Mouse (Mus musculus) spleen, postnatal 36 days (tissue): ENCODE measurements around the gene Dlg4.

Source experiments
- DNase-seq, 2 experiments: peaks; one replicate each; pipeline ENCODE4 v3.0.0; 2022; ENCODE audit warnings: low spot score in 2 of 2, mixed read lengths in 1 of 2

Dlg4 gene

GRCm38 (mm10) chr11:70016669-70017068 lies at the start of gene Dlg4:
Gene Dlg4, plus strand, starts transcription at chr11:70016942.
- DNase-seq: no peak

GRCm38 (mm10) chr11:69968793-69969192 lies 47.9 kb upstream of the Dlg4 start:
- DNase-seq: no peak

DNA sequence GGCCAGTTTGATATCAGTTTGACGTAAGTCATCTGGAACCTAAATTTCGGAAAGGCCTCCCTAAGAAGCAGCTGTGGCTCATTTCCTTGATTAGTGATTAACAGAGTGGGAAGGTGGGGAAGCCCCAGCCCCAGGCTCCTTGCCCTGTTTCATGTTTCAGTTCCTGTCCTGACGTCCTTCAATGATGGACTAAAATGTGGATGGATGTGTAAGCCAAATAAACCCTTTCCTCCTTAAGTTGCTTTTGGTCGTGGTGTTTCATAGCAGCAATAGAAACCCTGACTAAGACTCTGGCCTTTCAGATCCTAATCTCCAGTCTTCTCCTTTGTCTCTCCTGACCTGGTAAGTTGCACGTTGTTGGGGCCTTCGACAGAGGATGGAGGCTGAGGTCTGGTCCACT lies 46.5 kb upstream of the Dlg4 start:
- DNase-seq: no peak

GRCm38 (mm10) chr11:69970775-69971174 lies 46.0 kb upstream of the Dlg4 start:
- DNase-seq: no peak

GRCm38 (mm10) chr11:69974907-69975306 lies 41.8 kb upstream of the Dlg4 start:
- no peak for DNase-seq

DNA sequence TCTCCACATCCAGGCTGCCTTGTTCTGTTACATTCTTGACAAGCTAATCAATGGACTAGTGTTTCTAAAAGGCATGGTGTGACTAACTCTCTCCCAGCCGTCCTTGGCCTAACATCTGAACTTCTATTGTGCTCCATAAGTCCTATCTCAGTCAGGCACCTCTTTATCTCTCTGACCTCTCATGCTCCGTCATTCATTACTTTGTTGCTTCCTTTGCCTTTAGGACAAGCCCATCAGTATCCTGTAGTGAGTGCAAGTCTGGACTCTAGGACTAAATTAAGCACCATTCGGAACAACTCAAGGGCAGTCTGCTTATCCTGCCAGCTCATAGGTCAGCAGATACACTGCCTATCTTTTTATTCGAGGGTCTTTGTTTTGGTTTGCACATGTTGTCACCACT lies 40.5 kb upstream of the Dlg4 start:
- DNase-seq: no peak

- DNase-seq: no peak
Measured at GRCm38 (mm10) chr11:69979827-69980195, 36.9 kb upstream of the Dlg4 start.

GRCm38 (mm10) chr11:69980196-69981140 lies 36.3 kb upstream of the Dlg4 start:
- DNase-seq: peak; percentile 85 to 90

DNA sequence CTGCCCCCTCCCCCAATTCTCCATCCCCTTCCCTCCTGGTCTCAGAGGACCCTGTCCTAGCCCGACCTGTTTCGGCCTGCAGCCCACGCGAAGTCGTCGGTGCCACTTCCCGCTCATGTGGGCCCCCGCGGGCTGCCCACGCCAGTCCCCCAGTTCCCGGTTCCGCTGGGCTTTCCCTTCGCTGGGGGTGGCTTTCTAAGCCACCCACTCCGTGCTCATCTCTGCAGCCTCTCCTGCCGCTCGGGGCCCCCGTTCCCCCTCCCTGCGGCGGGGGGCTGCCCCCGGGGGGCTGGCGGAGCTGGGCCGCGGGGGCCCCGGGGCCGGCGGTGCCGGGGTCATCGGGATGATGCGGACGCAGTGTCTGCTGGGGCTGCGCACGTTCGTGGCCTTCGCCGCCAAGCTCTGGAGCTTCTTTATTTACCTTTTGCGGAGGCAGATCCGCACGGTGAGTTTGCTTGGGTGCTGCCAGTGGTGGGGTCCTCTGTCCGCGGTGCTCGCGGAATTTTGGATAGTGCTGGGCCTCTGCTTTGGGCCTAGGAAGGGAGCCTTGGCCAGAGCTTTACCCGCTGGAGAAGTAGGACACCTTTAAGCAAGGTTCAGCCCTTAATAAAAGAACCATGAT lies 35.5 kb upstream of the Dlg4 start, which contains the start of gene Ctdnep1:
Ctdnep1 (plus strand) TSS at position 16 of the 622 bp plus-strand sequence.
- DNase-seq: peak in 1 of 2 experiments; percentile 53

DNA sequence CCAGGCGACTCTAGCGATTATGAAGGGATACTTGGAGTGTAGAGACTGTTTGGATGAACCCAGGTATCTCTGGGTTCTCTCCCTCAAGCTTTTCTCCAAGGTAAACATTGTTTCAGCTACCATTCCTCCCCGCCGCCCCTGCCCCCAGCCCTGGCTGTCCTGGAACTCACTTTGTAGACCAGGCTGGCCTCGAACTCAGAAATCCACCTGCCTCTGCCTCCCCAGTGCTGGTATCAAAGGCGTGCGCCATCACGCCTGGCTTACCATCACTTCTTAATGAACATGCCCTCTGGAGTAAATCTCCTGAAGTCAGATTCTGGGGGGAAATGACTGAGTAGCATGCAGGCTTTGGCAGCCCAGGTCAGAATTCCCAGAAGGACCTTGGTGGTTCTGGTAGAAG lies 34.5 kb upstream of the Dlg4 start, which contains the start of gene Elp5:
Elp5 (minus strand) TSS at position 293 of the 400 bp plus-strand sequence.
- no peak for DNase-seq

- no peak for DNase-seq
Measured at GRCm38 (mm10) chr11:69982877-69983276, 33.9 kb upstream of the Dlg4 start.

DNA sequence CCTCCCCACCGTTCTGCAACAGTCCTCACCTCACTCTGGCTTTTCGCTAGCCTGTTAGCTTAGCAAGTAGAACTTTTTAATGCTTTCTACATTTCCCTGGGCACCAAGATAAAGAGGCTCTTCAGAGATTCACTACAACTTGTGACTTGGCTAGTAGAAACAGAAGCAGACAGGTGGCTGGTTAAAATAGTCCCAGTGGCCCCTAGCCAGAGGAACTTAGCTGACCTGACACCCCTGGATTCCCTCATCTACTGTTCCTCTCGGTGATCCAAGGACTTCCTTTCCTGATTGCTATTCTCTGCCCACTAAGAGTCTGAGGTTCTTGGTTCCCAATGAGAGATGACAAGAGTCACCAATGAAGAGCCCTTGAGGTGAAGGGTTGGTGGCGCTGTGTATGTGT lies 33.4 kb upstream of the Dlg4 start:
- DNase-seq: no peak

DNA sequence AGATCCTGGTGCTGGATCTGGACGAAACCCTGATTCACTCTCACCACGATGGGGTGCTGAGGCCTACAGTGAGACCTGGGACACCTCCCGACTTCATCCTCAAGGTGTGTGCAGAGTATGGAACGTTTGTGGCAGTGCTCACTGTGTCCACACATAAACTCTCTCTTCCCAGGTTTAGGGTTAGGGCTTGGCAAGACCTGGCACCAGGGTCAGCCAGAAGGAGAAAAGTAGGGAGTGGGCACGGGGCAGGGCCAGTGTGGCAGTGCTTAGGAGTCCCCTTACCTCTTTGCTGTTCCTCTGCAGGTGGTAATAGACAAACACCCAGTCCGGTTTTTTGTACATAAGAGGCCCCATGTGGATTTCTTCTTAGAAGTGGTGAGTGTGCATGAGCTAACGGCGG lies 32.3 kb upstream of the Dlg4 start:
- no peak for DNase-seq

DNA sequence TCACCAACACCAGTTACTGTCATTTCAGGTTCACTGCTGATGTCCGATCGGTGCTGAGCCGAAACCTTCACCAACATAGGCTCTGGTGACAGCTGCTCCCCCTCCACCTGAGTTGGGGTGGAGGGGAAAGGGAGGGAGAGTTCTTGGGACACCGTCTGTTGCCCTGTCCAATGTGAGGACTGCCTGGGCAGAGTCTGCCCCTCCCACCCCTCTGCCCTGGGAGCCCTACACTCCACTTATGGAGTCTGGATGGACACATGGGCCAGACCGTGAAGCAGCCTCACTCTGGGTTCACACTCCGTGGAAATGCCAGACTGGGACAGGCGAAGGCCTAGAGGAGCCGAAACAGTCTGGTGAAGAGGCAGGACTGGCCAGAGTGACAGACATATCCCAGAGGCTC lies 26.8 kb upstream of the Dlg4 start:
- no peak for DNase-seq

- DNase-seq: peak; percentile 95 to 97
Measured at GRCm38 (mm10) chr11:69990850-69991691, 25.7 kb upstream of the Dlg4 start, which contains the start of gene Gabarap. Gene Gabarap, plus strand, starts transcription at chr11:69991143.

- no peak for DNase-seq
Measured at GRCm38 (mm10) chr11:69991711-69992110, 25.0 kb upstream of the Dlg4 start.

- DNase-seq: no peak
Measured at GRCm38 (mm10) chr11:69992396-69992795, 24.3 kb upstream of the Dlg4 start.

GRCm38 (mm10) chr11:69992932-69993331 lies 23.8 kb upstream of the Dlg4 start:
- no peak for DNase-seq

- no peak for DNase-seq
Measured at GRCm38 (mm10) chr11:69994401-69995090, 22.2 kb upstream of the Dlg4 start.

GRCm38 (mm10) chr11:69995391-69995960 lies 21.3 kb upstream of the Dlg4 start, which contains the start of gene Phf23:
Gene Phf23, plus strand, starts transcription at chr11:69995777.
- peak; percentile 99 for DNase-seq
